Mouse (Mus musculus): ENCODE results near the gene Ccdc114. TPM values are rescaled to one million over a fixed set of nuclear protein-coding genes. Genes with fewer than 3 reads are reported as not detected.
"Not testable (repeated sequence)": the region's sequence is repeated elsewhere in the genome, so short reads cannot be mapped to it uniquely, and the experiment has no call there.

Gene Ccdc114
- polyA plus RNA-seq, 1 experiment from 2014 or later, result 4.3 TPM

- peak overlapping the region; percentile 66 for H3K4me2 ChIP-seq (ENCODE audit: low read depth, low read length)
- peak overlapping the region; percentile 63 for H3K9ac ChIP-seq (ENCODE audit: low read depth, low read length)
- H3K36me3 ChIP-seq (ENCODE audit: control insufficient read depth, insufficient read depth, low read length), result no peaks in the 10 kb centered on the region
- 1% methylated on average over 37 of the region's 37 CpGs for WGBS
- H3K27ac ChIP-seq (ENCODE audit: low read length), result peak overlapping the region; percentile 94
- no peaks in the 10 kb centered on the region for H3K9me3 ChIP-seq (ENCODE audit: control insufficient read depth, low read length)
- peak; percentile 91 for ATAC-seq
- H3K27me3 ChIP-seq (replicated peaks; ENCODE audit: control insufficient read depth, insufficient read depth, low read length), result no peaks in the 10 kb centered on the region
- H3K4me1 ChIP-seq (ENCODE audit: control insufficient read depth, insufficient read depth, low read length), result peaks cover 33% of the 10 kb centered on the region
- peak overlapping the region; percentile 53 for H3K4me3 ChIP-seq (ENCODE audit: low read length)
Measured at GRCm38 (mm10) chr7:45922928-45923761, 727 bp upstream of the Ccdc114 start.

GRCm38 (mm10) chr7:45924429-45924816, 551 bp downstream of the Ccdc114 start:
- peak overlapping the region; percentile 66 for H3K4me2 ChIP-seq (ENCODE audit: low read depth, low read length)
- H3K4me3 ChIP-seq (ENCODE audit: low read length), result peak overlapping the region; percentile 53
- H3K27ac ChIP-seq (ENCODE audit: low read length), result peak overlapping the region; percentile 94; the same call in 1 of the 2 replicates
- no peaks in the 10 kb centered on the region for H3K9me3 ChIP-seq (ENCODE audit: control insufficient read depth, low read length)
- H3K36me3 ChIP-seq (ENCODE audit: control insufficient read depth, insufficient read depth, low read length), result no peaks in the 10 kb centered on the region
- WGBS, result 17% methylated on average over 14 of the region's 14 CpGs
- peaks cover 28% of the 10 kb centered on the region for H3K4me1 ChIP-seq (ENCODE audit: control insufficient read depth, insufficient read depth, low read length)
- H3K27me3 ChIP-seq (replicated peaks; ENCODE audit: control insufficient read depth, insufficient read depth, low read length), result no peaks in the 10 kb centered on the region
- peak overlapping the region; percentile 60 for H3K9ac ChIP-seq (ENCODE audit: low read depth, low read length)
- ATAC-seq, result no peak

DNA sequence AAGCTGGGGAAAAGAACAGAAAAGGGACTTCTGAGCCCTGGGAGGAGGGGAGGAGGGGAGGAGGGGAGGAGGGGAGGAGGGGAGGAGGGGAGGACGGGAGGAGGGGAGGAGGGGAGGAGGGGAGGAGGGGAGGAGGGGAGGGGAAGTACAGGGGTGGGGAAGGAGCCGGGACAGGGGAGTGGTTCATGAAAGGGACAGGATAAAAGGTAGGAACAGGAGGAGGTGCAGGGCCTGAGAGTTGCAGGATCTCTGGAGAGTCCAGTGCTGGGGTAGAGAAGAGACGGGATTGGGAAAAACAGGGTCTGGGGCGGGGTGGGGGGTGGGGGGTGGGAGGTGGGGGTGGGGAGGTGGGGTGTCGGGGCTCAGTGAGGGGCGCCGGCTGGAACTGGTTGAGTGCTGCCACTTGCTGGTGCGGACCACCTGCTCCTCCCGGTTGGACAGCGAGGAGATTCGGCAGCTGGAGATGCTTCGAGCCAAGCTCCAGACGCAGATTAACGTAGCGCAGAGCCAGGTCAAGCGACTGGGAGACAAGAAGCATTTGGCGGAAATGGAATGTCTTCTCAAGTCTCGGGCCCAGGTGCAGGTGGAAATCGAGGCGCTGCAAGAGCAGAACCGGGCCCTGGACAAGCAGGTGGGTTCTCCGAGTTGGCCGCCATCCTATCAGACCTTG, 4.9 kb downstream of the Ccdc114 start:
- 16% methylated on average over 19 of the region's 23 CpGs for WGBS
- H3K4me3 ChIP-seq (ENCODE audit: low read length), result no peak overlapping the region

GRCm38 (mm10) chr7:45929688-45930087, 5.8 kb downstream of the Ccdc114 start:
- H3K4me3 ChIP-seq (ENCODE audit: low read length), result no peak overlapping the region
- H3K27ac ChIP-seq (ENCODE audit: low read length), result no peak overlapping the region
- no peak overlapping the region for H3K4me2 ChIP-seq (ENCODE audit: low read depth, low read length)
- 95% methylated on average over 1 of the region's 1 CpGs for whole genome bisulfite sequencing
- H3K36me3 ChIP-seq (ENCODE audit: control insufficient read depth, insufficient read depth, low read length), result no peaks in the 10 kb centered on the region
- H3K9ac ChIP-seq (ENCODE audit: low read depth, low read length), result no peak overlapping the region
- no peaks in the 10 kb centered on the region for H3K27me3 ChIP-seq (replicated peaks; ENCODE audit: control insufficient read depth, insufficient read depth, low read length)
- no peak for ATAC-seq
- 0 out of 2 replicates have a peak, but pooled peaks cover 6% of the 10 kb centered on the region for H3K9me3 ChIP-seq (ENCODE audit: control insufficient read depth, low read length)
- no peaks in the 10 kb centered on the region for H3K4me1 ChIP-seq (ENCODE audit: control insufficient read depth, insufficient read depth, low read length)

More for the DNA sequence above, 4.9 kb downstream of the Ccdc114 start:
- no peaks in the 10 kb centered on the region for H3K36me3 ChIP-seq (ENCODE audit: control insufficient read depth, insufficient read depth, low read length)
- 0 out of 2 replicates have a peak, but pooled peaks cover 6% of the 10 kb centered on the region for H3K9me3 ChIP-seq (ENCODE audit: control insufficient read depth, low read length)
- H3K9ac ChIP-seq (ENCODE audit: low read depth, low read length), result no peak overlapping the region
- no peak overlapping the region for H3K27ac ChIP-seq (ENCODE audit: low read length)
- no peaks in the 10 kb centered on the region for H3K27me3 ChIP-seq (replicated peaks; ENCODE audit: control insufficient read depth, insufficient read depth, low read length)
- ATAC-seq, result no peak
- H3K4me2 ChIP-seq (ENCODE audit: low read depth, low read length), result no peak overlapping the region
- H3K4me1 ChIP-seq (ENCODE audit: control insufficient read depth, insufficient read depth, low read length), result no peaks in the 10 kb centered on the region

DNA sequence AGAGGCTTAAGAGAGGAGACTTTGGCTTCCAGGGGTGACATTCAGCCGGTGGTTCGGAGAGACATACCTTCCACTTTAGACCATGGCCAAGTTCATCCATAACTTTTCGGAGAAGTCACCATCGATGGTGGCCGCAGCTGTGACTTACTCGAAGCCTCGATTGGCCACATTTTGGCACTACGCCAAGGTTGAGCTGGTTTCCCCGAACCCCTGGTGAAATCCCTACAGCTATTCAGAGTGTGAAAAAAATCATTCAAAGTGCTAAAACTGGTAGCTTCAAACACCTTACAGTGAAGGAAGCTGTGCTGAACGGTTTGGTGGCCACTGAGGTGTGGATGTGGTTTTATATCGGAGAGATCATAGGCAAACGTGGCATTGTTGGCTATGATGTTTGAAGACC, 9.9 kb downstream of the Ccdc114 start:
- not testable (repeated sequence) for H3K4me3 ChIP-seq (ENCODE audit: low read length); H3K27me3 ChIP-seq (replicated peaks; ENCODE audit: control insufficient read depth, insufficient read depth, low read length); H3K4me2 ChIP-seq (ENCODE audit: low read depth, low read length); ATAC-seq; H3K9ac ChIP-seq (ENCODE audit: low read depth, low read length); H3K27ac ChIP-seq (ENCODE audit: low read length); H3K9me3 ChIP-seq (ENCODE audit: control insufficient read depth, low read length); H3K4me1 ChIP-seq (ENCODE audit: control insufficient read depth, insufficient read depth, low read length); H3K36me3 ChIP-seq (ENCODE audit: control insufficient read depth, insufficient read depth, low read length)
- 86% methylated on average over 12 of the region's 12 CpGs for WGBS

GRCm38 (mm10) chr7:45935114-45935513, 11.2 kb downstream of the Ccdc114 start:
- Histone ChIP-seq H3K36me3 (ENCODE audit: control insufficient read depth, insufficient read depth, low read length) (no peaks in the 10 kb centered on the region), H3K27me3 (replicated peaks; ENCODE audit: control insufficient read depth, insufficient read depth, low read length) (no peaks in the 10 kb centered on the region), H3K27ac (ENCODE audit: low read length) (no peak overlapping the region), H3K9me3 (ENCODE audit: control insufficient read depth, low read length) (0 out of 2 replicates have a peak, but pooled peaks cover 6% of the 10 kb centered on the region), H3K4me3 (ENCODE audit: low read length) (no peak overlapping the region), H3K4me1 (ENCODE audit: control insufficient read depth, insufficient read depth, low read length) (no peaks in the 10 kb centered on the region), H3K4me2 (ENCODE audit: low read depth, low read length) (no peak overlapping the region), H3K9ac (ENCODE audit: low read depth, low read length) (no peak overlapping the region)
- peak; percentile 59; the same call in 1 of the 2 replicates for ATAC-seq
- WGBS, result 17% methylated on average over 7 of the region's 7 CpGs

DNA sequence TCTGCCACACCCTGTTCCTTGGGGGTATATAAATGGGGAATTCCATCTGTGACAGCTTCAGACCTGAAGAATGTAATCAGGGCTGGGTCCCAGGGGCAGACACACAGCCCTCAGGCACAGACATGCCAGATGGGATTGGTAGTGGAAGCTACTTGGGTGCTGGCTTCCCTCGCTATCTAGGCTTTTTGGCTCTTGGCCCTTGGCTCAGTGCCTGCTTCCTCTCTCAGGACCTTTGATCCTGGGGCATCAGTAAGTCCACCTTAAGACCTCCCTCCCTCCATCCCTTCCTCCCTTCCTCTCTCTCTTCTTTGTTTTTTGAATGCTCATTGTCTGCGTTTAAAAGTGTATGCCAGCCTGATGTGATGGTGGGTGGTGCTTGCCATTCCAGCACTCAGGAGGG, 16.0 kb downstream of the Ccdc114 start:
- Histone ChIP-seq H3K4me2 (ENCODE audit: low read depth, low read length) (no peak overlapping the region), H3K9me3 (ENCODE audit: control insufficient read depth, low read length) (no peaks in the 10 kb centered on the region), H3K9ac (ENCODE audit: low read depth, low read length) (no peak overlapping the region), H3K4me3 (ENCODE audit: low read length) (no peak overlapping the region), H3K4me1 (ENCODE audit: control insufficient read depth, insufficient read depth, low read length) (no peaks in the 10 kb centered on the region), H3K27me3 (replicated peaks; ENCODE audit: control insufficient read depth, insufficient read depth, low read length) (no peaks in the 10 kb centered on the region), H3K36me3 (ENCODE audit: control insufficient read depth, insufficient read depth, low read length) (no peaks in the 10 kb centered on the region), H3K27ac (ENCODE audit: low read length) (no peak overlapping the region)
- ATAC-seq, result no peak
- WGBS, result 32% methylated on average over 2 of the region's 2 CpGs

DNA sequence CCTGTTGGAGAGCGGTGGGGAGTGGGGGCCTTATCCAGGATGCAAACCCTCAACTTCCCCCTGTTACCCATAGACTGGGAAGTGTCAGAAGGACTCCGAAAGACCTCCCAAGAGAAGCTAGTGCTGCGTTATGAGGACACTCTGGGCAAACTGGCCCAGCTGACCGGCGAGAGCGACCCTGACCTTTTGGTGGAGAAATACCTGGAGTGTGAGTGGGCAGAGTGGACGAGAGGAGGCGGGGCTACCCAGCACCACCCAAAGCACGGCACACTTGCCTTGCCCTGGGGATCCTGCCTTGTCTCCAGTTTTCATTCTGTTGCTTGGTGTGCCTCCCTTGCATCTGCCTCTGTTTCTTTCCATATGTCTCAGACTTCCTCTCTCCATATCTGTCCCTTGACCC, 18.1 kb downstream of the Ccdc114 start:
- Histone ChIP-seq H3K27me3 (replicated peaks; ENCODE audit: control insufficient read depth, insufficient read depth, low read length) (no peaks in the 10 kb centered on the region), H3K9me3 (ENCODE audit: control insufficient read depth, low read length) (no peaks in the 10 kb centered on the region), H3K36me3 (ENCODE audit: control insufficient read depth, insufficient read depth, low read length) (no peaks in the 10 kb centered on the region), H3K4me1 (ENCODE audit: control insufficient read depth, insufficient read depth, low read length) (no peaks in the 10 kb centered on the region), H3K4me3 (ENCODE audit: low read length) (no peak overlapping the region), H3K9ac (ENCODE audit: low read depth, low read length) (no peak overlapping the region), H3K27ac (ENCODE audit: low read length) (no peak overlapping the region), H3K4me2 (ENCODE audit: low read depth, low read length) (no peak overlapping the region)
- 84% methylated on average over 9 of the region's 9 CpGs for WGBS
- no peak for ATAC-seq

DNA sequence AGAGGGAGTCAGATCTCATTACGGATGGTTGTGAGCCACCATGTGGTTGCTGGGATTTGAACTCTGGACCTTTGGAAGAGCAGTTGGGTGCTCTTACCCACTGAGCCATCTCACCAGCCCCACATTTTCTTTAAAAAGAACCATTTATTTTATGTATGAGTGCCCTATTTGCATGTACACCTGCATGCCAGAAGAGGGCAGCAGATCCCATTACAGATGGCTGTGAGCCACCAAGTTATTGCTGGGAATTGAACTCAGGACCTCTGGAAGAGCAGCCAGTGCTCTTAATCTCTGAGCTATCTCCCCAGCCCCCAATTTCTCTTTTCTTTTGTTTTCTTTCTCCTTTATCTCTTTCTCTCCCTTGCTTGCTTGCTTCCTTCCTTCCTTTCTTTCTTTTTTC, 19.4 kb downstream of the Ccdc114 start:
- H3K4me1 ChIP-seq (ENCODE audit: control insufficient read depth, insufficient read depth, low read length); H3K9me3 ChIP-seq (ENCODE audit: control insufficient read depth, low read length); H3K4me2 ChIP-seq (ENCODE audit: low read depth, low read length); H3K4me3 ChIP-seq (ENCODE audit: low read length); H3K9ac ChIP-seq (ENCODE audit: low read depth, low read length); H3K27ac ChIP-seq (ENCODE audit: low read length); ATAC-seq; H3K36me3 ChIP-seq (ENCODE audit: control insufficient read depth, insufficient read depth, low read length); H3K27me3 ChIP-seq (replicated peaks; ENCODE audit: control insufficient read depth, insufficient read depth, low read length): not testable (repeated sequence)
- WGBS, result no CpG with 5 or more reads among the region's 1 CpGs
